Mouse (Mus musculus) midbrain, embryonic 11.5 days (tissue): Measurements from ENCODE around the gene Proser2. TPM values are rescaled to one million over a fixed set of nuclear protein-coding genes. Genes with fewer than 3 reads are reported as not detected.

ENCODE experiments used
- polyA plus RNA-seq: library from polyadenylated mRNA; unstranded; fragments of >200 nt; fragmentation: Nextera tagmentation; extraction: Ambion mirVana; gene quantifications from 2 replicates; pipeline ENCODE4 v1.2.1, GENCODE M21; 2014

Gene Proser2
- polyA plus RNA-seq, 1 experiment from 2014 or later = 2.5 TPM

Other genes starting within 250 kb of the Proser2 start
- 74.7 and 85.6 TPM in 2 replicates for gene Sec61a2, start 234.8 kb downstream of the Proser2 start, polyA plus RNA-seq
- 1.4 and 3.7 TPM in 2 replicates for gene Dhtkd1, start 187.4 kb downstream of the Proser2 start, polyA plus RNA-seq
- 13.2 and 14.0 TPM in 2 replicates for gene Upf2, start 178.7 kb downstream of the Proser2 start, polyA plus RNA-seq
- gene Echdc3, start 82.8 kb upstream of the Proser2 start, polyA plus RNA-seq = 2.2 and 2.8 TPM in 2 replicates
- 15.9 and 18.2 TPM in 2 replicates for gene Usp6nl, start 192.5 kb upstream of the Proser2 start, polyA plus RNA-seq